Mouse (Mus musculus) thymus, postnatal 14 days (tissue): Measurements from ENCODE around the gene Ap3b1.
A peak's percentile ranks its signal among the peaks of the same experiment; 100 is the strongest.

Source experiments
- DNase-seq: peaks from one replicate; pipeline ENCODE4 v3.0.0; 2021

Ap3b1 gene

GRCm38 (mm10) chr13:94542061-94542460 lies 183.3 kb downstream of the Ap3b1 start:
- DNase-seq: no peak

GRCm38 (mm10) chr13:94544211-94544610 lies 185.5 kb downstream of the Ap3b1 start:
- DNase-seq: no peak

- DNase-seq: no peak
Observed at GRCm38 (mm10) chr13:94545739-94546138, 187.0 kb downstream of the Ap3b1 start.

- DNase-seq: no peak
Observed at GRCm38 (mm10) chr13:94546246-94546645, 187.5 kb downstream of the Ap3b1 start.

- DNase-seq: no peak
Observed at GRCm38 (mm10) chr13:94549580-94549979, 190.8 kb downstream of the Ap3b1 start.

- DNase-seq: no peak
Observed at GRCm38 (mm10) chr13:94550037-94550436, 191.3 kb downstream of the Ap3b1 start.

- DNase-seq: peak; percentile 70
Observed at GRCm38 (mm10) chr13:94560011-94560410, 201.3 kb downstream of the Ap3b1 start.

- DNase-seq: no peak
Observed at GRCm38 (mm10) chr13:94560878-94561277, 202.1 kb downstream of the Ap3b1 start.

- DNase-seq: no peak
Observed at GRCm38 (mm10) chr13:94562652-94563339, 204.0 kb downstream of the Ap3b1 start.

GRCm38 (mm10) chr13:94563836-94564235 lies 205.1 kb downstream of the Ap3b1 start:
- no peak for DNase-seq

GRCm38 (mm10) chr13:94564351-94564994 lies 205.7 kb downstream of the Ap3b1 start:
- DNase-seq: no peak

- no peak for DNase-seq
Observed at GRCm38 (mm10) chr13:94565176-94565575, 206.4 kb downstream of the Ap3b1 start.

- no peak for DNase-seq
Observed at GRCm38 (mm10) chr13:94565616-94566015, 206.9 kb downstream of the Ap3b1 start.

GRCm38 (mm10) chr13:94567739-94568138 lies 209.0 kb downstream of the Ap3b1 start:
- DNase-seq: no peak

- DNase-seq: no peak
Observed at GRCm38 (mm10) chr13:94571001-94571400, 212.2 kb downstream of the Ap3b1 start.

GRCm38 (mm10) chr13:94573356-94573755 lies 214.6 kb downstream of the Ap3b1 start:
- no peak for DNase-seq

GRCm38 (mm10) chr13:94573833-94574232 lies 215.1 kb downstream of the Ap3b1 start:
- no peak for DNase-seq

GRCm38 (mm10) chr13:94575607-94576398 lies 217.0 kb downstream of the Ap3b1 start:
- no peak for DNase-seq

GRCm38 (mm10) chr13:94576399-94577176 lies 217.8 kb downstream of the Ap3b1 start:
- DNase-seq: no peak

- DNase-seq: no peak
Observed at GRCm38 (mm10) chr13:94577177-94577540, 218.4 kb downstream of the Ap3b1 start.

- no peak for DNase-seq
Observed at GRCm38 (mm10) chr13:94595289-94595688, 236.5 kb downstream of the Ap3b1 start.

- DNase-seq: no peak
Observed at GRCm38 (mm10) chr13:94595701-94596361, 237.1 kb downstream of the Ap3b1 start.
